Mouse (Mus musculus) C2C12 (cell line): Measurements from ENCODE around the gene Ampd2.

ENCODE experiments used
- CEBPB ChIP-seq: IDR thresholded peaks from one replicate; pipeline ENCODE4 v1.6.1; 2011; ENCODE audit warnings: low read depth, mild to moderate bottlenecking, control low read depth, moderate library complexity
- CTCF ChIP-seq: IDR thresholded peaks from one replicate; pipeline ENCODE4 v1.5.1; 2011; ENCODE audit not compliant: control insufficient read depth, insufficient read depth, insufficient read length
- MAX ChIP-seq: IDR thresholded peaks from one replicate; pipeline ENCODE4 v1.6.1; 2011; ENCODE audit warnings: mild to moderate bottlenecking, control low read depth

DNA sequence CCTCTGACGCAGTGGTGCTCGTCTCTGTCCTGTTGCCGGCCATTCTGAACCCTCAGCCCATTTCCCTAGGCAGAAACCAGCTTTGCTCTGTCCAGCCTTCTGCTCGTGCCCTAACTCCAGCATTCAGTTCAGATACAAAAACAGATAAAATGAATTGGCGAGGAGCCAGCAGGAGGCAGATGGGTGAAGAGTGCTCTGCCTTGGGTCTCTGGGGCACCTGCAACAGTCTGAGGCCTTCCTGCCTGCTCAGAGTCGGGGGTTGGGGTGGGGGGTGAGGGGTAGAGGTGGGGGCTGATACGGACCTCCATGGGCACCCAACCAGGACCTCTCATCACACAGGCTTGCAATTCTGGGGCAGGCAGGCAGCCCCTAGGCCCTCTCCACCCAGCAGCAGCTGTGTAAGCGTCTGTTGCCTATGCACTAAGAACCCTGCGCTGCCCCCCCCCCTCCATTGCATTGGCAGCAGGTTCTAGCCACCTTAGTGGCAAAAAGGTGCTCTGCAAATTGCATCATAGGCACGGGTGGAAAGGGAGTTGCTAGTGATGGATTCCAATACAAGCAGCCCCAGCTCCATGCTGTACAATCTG lies 13.4 kb downstream of the Ampd2 start:
- TF ChIP-seq MAX (no peak), CTCF (no peak), CEBPB (no peak)
